Mouse (Mus musculus): ENCODE data around the gene Mical3. TPM values are rescaled to one million over a fixed set of nuclear protein-coding genes. Genes with fewer than 3 reads are reported as not detected.

Gene Mical3
- polyA plus RNA-seq, 1 experiment from 2014 or later: 27.4 TPM

DNA sequence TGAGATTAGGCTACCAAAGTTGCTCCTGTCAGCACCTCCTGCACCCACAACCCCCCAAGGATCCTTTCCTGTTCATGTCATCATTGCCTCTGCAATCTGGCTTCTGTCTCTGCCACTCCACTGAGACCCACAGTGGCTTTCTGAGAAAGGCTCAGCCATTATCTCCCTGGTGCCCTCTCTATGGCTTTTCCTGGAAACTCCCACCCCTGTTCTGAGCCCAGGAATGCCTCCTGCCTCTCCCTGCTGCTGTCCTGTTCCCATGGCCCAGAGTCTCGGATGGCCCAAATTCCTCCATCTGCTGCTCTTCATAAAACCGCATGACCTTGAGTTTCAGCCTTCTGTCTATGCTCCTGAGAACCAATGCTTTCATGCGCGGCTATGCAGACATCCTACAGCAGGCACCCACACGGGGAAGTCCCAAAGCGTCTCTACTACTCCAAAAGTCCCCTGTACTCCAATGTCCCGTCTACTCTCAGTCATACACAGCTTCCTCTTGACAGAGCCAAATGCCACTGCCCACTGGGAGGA lies 77.2 kb downstream of the Mical3 start:
- Histone ChIP-seq H3K27me3 (ENCODE audit: control insufficient read depth, insufficient read depth, low read length) (no peaks in the 10 kb centered on the region), H3K4me2 (replicated peaks; ENCODE audit: low read depth, low read length) (no peak overlapping the region), H3K9me3 (ENCODE audit: control insufficient read depth, low read length) (no peaks in the 10 kb centered on the region), H3K27ac (ENCODE audit: low read depth, low read length) (no peak overlapping the region), H3K4me1 (replicated peaks; ENCODE audit: control insufficient read depth, insufficient read depth, low read length) (no peaks in the 10 kb centered on the region), H3K9ac (ENCODE audit: low read depth, low read length) (no peak overlapping the region), H3K36me3 (ENCODE audit: control insufficient read depth, insufficient read depth, low read length) (no peaks in the 10 kb centered on the region), H3K4me3 (ENCODE audit: low read depth, low read length) (no peak overlapping the region)
- no peak for DNase-seq (ENCODE audit: low spot score)
- 87% methylated on average over 7 of the region's 7 CpGs for WGBS
- no peak for ATAC-seq (ENCODE audit: low FRiP score)

DNA sequence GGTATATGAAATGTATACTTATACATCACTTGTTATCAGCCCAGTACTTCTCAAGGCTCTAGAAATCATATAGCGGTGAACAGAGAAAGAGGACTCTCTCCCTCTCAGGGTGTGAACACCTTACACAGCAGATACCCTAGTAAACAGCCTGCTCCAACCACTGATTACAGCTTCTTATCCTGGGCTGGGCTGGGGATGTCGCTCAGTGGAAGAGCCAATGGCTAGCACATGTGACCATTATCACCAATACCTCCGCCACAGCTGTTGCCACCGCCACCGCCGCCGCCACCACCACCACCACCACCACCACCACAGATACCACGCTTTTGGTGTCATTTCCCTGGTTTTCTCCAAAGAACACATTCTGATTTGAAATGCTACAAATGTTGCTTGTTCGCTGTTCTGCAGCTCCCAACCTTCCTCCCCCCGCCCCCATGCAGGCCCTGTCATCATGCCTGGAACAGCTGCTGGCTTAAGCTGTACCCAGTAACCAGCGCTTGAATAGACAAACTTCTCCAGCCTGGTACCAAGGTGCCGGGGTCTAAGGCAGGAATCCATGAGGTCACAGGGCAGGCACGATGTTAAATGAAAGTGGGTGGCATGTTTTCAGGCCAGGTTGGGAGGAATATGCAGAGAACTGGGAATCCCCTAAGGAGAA lies 78.7 kb downstream of the Mical3 start:
- H3K27ac ChIP-seq (ENCODE audit: low read depth, low read length): no peak overlapping the region

DNA sequence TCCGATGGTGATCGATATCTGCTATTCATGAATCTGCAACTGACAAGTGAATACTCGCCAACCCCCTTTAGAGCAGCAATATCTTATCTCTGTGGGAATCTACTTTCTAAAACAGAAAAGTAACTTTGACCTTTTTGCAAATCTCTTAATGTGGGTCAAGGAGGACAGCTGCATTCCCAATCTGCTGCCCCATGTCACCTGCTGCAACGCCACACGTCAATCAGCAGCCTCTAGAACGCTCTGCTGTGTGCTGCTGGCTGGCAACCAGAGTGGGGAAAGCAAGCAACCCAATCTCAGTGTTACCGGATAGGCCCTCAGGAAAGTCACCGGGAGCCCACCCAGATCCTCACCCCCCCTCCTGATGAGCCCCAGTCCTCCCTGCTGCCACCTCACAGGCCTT lies 79.4 kb downstream of the Mical3 start:
- no peak overlapping the region for H3K4me3 ChIP-seq (ENCODE audit: low read depth, low read length)
- no peak overlapping the region for H3K9ac ChIP-seq (ENCODE audit: low read depth, low read length)
- no peaks in the 10 kb centered on the region for H3K27me3 ChIP-seq (ENCODE audit: control insufficient read depth, insufficient read depth, low read length)
- no peaks in the 10 kb centered on the region for H3K4me1 ChIP-seq (replicated peaks; ENCODE audit: control insufficient read depth, insufficient read depth, low read length)
- no peaks in the 10 kb centered on the region for H3K9me3 ChIP-seq (ENCODE audit: control insufficient read depth, low read length)
- H3K4me2 ChIP-seq (replicated peaks; ENCODE audit: low read depth, low read length): no peak overlapping the region
- DNase-seq (ENCODE audit: low spot score) (no peak), ATAC-seq (ENCODE audit: low FRiP score) (no peak)
- no peak overlapping the region for H3K27ac ChIP-seq (ENCODE audit: low read depth, low read length)
- 81% methylated on average over 8 of the region's 8 CpGs for WGBS
- H3K36me3 ChIP-seq (ENCODE audit: control insufficient read depth, insufficient read depth, low read length): no peaks in the 10 kb centered on the region

More for the DNA sequence above, 78.7 kb downstream of the Mical3 start:
- ATAC-seq (ENCODE audit: low FRiP score): no peak
- 92% methylated on average over 13 of the region's 13 CpGs for WGBS
- Histone ChIP-seq H3K4me1 (replicated peaks; ENCODE audit: control insufficient read depth, insufficient read depth, low read length) (no peaks in the 10 kb centered on the region), H3K27me3 (ENCODE audit: control insufficient read depth, insufficient read depth, low read length) (no peaks in the 10 kb centered on the region), H3K4me2 (replicated peaks; ENCODE audit: low read depth, low read length) (no peak overlapping the region), H3K36me3 (ENCODE audit: control insufficient read depth, insufficient read depth, low read length) (no peaks in the 10 kb centered on the region), H3K9me3 (ENCODE audit: control insufficient read depth, low read length) (no peaks in the 10 kb centered on the region), H3K9ac (ENCODE audit: low read depth, low read length) (no peak overlapping the region), H3K4me3 (ENCODE audit: low read depth, low read length) (no peak overlapping the region)
- DNase-seq (ENCODE audit: low spot score): no peak

DNA sequence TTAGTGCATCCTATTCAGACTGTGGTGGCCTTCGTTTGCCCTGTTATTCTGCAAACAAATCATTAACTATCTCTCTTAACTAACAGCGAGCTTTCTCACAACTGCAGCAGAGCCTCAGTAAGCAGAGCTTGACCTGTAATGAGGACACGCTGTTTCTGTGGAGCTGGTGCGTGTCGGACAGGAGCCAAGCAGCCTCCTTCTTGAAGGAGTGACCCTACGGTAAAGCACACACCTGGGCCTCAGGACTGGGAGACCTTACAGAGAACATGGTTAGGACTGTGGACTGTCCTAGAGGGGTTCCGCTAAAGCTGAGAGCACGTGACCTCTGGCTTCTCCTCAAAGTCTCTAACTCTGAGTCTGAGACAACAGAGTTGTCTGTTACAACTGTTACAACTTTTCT lies 82.1 kb downstream of the Mical3 start:
- Histone ChIP-seq H3K27me3 (ENCODE audit: control insufficient read depth, insufficient read depth, low read length) (no peaks in the 10 kb centered on the region), H3K9me3 (ENCODE audit: control insufficient read depth, low read length) (no peaks in the 10 kb centered on the region), H3K4me1 (replicated peaks; ENCODE audit: control insufficient read depth, insufficient read depth, low read length) (no peaks in the 10 kb centered on the region), H3K27ac (ENCODE audit: low read depth, low read length) (no peak overlapping the region), H3K36me3 (ENCODE audit: control insufficient read depth, insufficient read depth, low read length) (no peaks in the 10 kb centered on the region), H3K4me2 (replicated peaks; ENCODE audit: low read depth, low read length) (no peak overlapping the region), H3K4me3 (ENCODE audit: low read depth, low read length) (no peak overlapping the region), H3K9ac (ENCODE audit: low read depth, low read length) (no peak overlapping the region)
- no peak for ATAC-seq (ENCODE audit: low FRiP score)
- no peak for DNase-seq (ENCODE audit: low spot score)
- 59% methylated on average over 8 of the region's 8 CpGs for WGBS

- H3K27ac ChIP-seq (ENCODE audit: low read depth, low read length): no peak overlapping the region
- no peak for DNase-seq (ENCODE audit: low spot score)
Measured at GRCm38 (mm10) chr6:121045345-121046080, 85.3 kb downstream of the Mical3 start.

DNA sequence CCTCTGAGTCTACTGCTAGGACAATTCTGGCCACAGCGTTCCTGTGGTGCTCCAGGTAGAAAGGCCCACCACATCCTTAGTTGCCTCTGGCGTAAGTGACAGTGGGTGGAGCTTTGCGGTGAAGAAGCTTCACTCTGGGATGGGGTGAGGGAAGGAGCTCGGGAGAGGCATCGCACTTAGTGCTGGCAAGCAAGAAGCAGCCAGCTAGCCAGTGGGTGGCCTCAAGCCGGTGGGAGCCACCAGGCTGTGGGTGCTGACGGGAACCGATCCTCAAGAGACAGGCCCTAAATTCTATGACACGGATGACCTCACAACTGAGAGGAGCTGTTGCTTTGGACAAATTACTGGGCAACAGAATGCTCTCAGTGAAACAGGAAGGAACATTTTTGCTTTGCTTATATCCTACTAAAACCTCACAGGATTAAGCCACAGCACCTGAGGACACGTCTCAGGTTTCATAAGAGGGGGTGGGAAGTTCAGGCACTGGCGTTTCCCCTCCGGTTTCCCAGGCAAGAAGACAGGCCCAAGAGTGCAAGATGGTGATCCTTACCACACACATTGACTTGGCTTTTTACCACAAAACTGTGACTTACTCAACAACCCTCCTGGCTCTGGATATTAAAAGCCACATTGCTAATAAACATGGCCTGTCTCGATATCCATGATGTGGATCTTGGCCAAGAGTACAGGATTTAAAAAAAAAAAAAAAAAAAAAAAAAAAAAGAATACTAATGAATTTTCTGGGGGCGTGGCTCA lies 87.2 kb downstream of the Mical3 start:
- DNase-seq (ENCODE audit: low spot score) (no peak), ATAC-seq (ENCODE audit: low FRiP score) (no peak)
- Histone ChIP-seq H3K27me3 (ENCODE audit: control insufficient read depth, insufficient read depth, low read length) (no peaks in the 10 kb centered on the region), H3K27ac (ENCODE audit: low read depth, low read length) (no peak overlapping the region), H3K4me1 (replicated peaks; ENCODE audit: control insufficient read depth, insufficient read depth, low read length) (no peaks in the 10 kb centered on the region), H3K4me2 (replicated peaks; ENCODE audit: low read depth, low read length) (no peak overlapping the region), H3K4me3 (ENCODE audit: low read depth, low read length) (no peak overlapping the region), H3K36me3 (ENCODE audit: control insufficient read depth, insufficient read depth, low read length) (no peaks in the 10 kb centered on the region), H3K9me3 (ENCODE audit: control insufficient read depth, low read length) (no peaks in the 10 kb centered on the region), H3K9ac (ENCODE audit: low read depth, low read length) (no peak overlapping the region)
- WGBS: 66% methylated on average over 14 of the region's 14 CpGs

More at GRCm38 (mm10) chr6:121045345-121046080, 85.3 kb downstream of the Mical3 start:
- no peak overlapping the region for H3K9ac ChIP-seq (ENCODE audit: low read depth, low read length)
- WGBS: 55% methylated on average over 20 of the region's 20 CpGs
- ATAC-seq (ENCODE audit: low FRiP score): peak; percentile 78
- no peaks in the 10 kb centered on the region for H3K27me3 ChIP-seq (ENCODE audit: control insufficient read depth, insufficient read depth, low read length)
- H3K4me2 ChIP-seq (replicated peaks; ENCODE audit: low read depth, low read length): no peak overlapping the region
- H3K4me1 ChIP-seq (replicated peaks; ENCODE audit: control insufficient read depth, insufficient read depth, low read length): no peaks in the 10 kb centered on the region
- H3K4me3 ChIP-seq (ENCODE audit: low read depth, low read length): no peak overlapping the region
- no peaks in the 10 kb centered on the region for H3K36me3 ChIP-seq (ENCODE audit: control insufficient read depth, insufficient read depth, low read length)
- H3K9me3 ChIP-seq (ENCODE audit: control insufficient read depth, low read length): no peaks in the 10 kb centered on the region

- DNase-seq (ENCODE audit: low spot score) (no peak), ATAC-seq (ENCODE audit: low FRiP score) (no peak)
- H3K27me3 ChIP-seq (ENCODE audit: control insufficient read depth, insufficient read depth, low read length): no peaks in the 10 kb centered on the region
- no peaks in the 10 kb centered on the region for H3K9me3 ChIP-seq (ENCODE audit: control insufficient read depth, low read length)
- no peak overlapping the region for H3K9ac ChIP-seq (ENCODE audit: low read depth, low read length)
- H3K4me3 ChIP-seq (ENCODE audit: low read depth, low read length): no peak overlapping the region
- H3K36me3 ChIP-seq (ENCODE audit: control insufficient read depth, insufficient read depth, low read length): no peaks in the 10 kb centered on the region
- H3K4me1 ChIP-seq (replicated peaks; ENCODE audit: control insufficient read depth, insufficient read depth, low read length): no peaks in the 10 kb centered on the region
- H3K4me2 ChIP-seq (replicated peaks; ENCODE audit: low read depth, low read length): no peak overlapping the region
- WGBS: 85% methylated on average over 3 of the region's 3 CpGs
- H3K27ac ChIP-seq (ENCODE audit: low read depth, low read length): no peak overlapping the region
Measured at GRCm38 (mm10) chr6:121039719-121040118, 91.1 kb downstream of the Mical3 start.

DNA sequence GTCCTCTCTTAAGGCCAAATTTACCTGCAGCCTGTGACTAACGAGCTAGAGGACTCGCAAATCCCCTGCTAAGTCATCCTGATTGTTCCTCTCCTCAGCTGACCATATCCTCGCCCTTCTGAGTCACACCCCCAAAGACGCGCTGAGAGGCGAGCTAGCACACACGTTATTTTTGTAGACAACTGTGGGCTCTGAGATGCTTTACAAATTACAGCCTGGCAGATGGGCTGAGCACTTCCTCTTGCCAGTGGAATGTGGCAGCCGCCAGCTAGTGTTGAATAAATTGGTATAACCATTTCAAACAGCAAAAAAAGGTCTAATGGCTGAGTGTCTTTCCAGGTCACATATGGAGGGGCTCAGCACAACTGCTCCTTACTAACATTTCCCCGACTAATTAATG lies 91.5 kb downstream of the Mical3 start:
- Histone ChIP-seq H3K4me2 (replicated peaks; ENCODE audit: low read depth, low read length) (no peak overlapping the region), H3K27me3 (ENCODE audit: control insufficient read depth, insufficient read depth, low read length) (no peaks in the 10 kb centered on the region), H3K4me1 (replicated peaks; ENCODE audit: control insufficient read depth, insufficient read depth, low read length) (no peaks in the 10 kb centered on the region), H3K36me3 (ENCODE audit: control insufficient read depth, insufficient read depth, low read length) (no peaks in the 10 kb centered on the region), H3K9me3 (ENCODE audit: control insufficient read depth, low read length) (no peaks in the 10 kb centered on the region), H3K9ac (ENCODE audit: low read depth, low read length) (no peak overlapping the region), H3K27ac (ENCODE audit: low read depth, low read length) (no peak overlapping the region), H3K4me3 (ENCODE audit: low read depth, low read length) (no peak overlapping the region)
- WGBS: 92% methylated on average over 9 of the region's 9 CpGs
- DNase-seq (ENCODE audit: low spot score): no peak
- ATAC-seq (ENCODE audit: low FRiP score): no peak

All from hindbrain, embryonic 11.5 days (tissue).